Mouse (Mus musculus) small intestine, adult 2 months (tissue): ENCODE data around the gene Rtcb.

Source experiments
- CTCF ChIP-seq: fragments of 200-500 bp; IDR thresholded peaks from 2 replicates; pipeline ENCODE4 v1.5.1; 2012; ENCODE audit warnings: low read depth, mild to moderate bottlenecking, control low read depth, inconsistent platforms, low read length, moderate library complexity, mixed read lengths; ENCODE audit not compliant: insufficient replicate concordance, insufficient read length; ENCODE audit errors: extremely low read depth
- POLR2A ChIP-seq: fragments of 200-500 bp; IDR thresholded peaks from 2 replicates; pipeline ENCODE4 v1.6.1; 2012; ENCODE audit warnings: low read depth, mild to moderate bottlenecking, control low read depth, inconsistent platforms, low read length, moderate library complexity

- TF ChIP-seq CTCF (no peak), POLR2A (no peak)
These were observed 27.7 kb downstream of the Rtcb start for GRCm38 (mm10) chr10:85929962-85930361.
